Mouse (Mus musculus): ENCODE measurements around the gene Ctnna3.

GRCm38 (mm10) chr10:63712530-63712929, 282.6 kb downstream of the Ctnna3 start:
- TF ChIP-seq CEBPB (IDR thresholded peaks at IDR 0.05; ENCODE audit: insufficient read depth, poor library complexity, severe bottlenecking) = no peak
- TF ChIP-seq TCF12 (IDR thresholded peaks at IDR 0.05; ENCODE audit: insufficient read depth, poor library complexity, severe bottlenecking) = no peak
- TF ChIP-seq USF1 (IDR thresholded peaks at IDR 0.05; ENCODE audit: low read depth) = no peak
- no peak for TF ChIP-seq E2F4 (IDR thresholded peaks at IDR 0.05; ENCODE audit: insufficient read depth)
- no peak for TF ChIP-seq POLR2A (IDR thresholded peaks at IDR 0.05; ENCODE audit: insufficient read length, low read depth)
- TF ChIP-seq SRF (IDR thresholded peaks at IDR 0.05; ENCODE audit: control insufficient read depth, insufficient read length, low read depth) = no peak

Measured in myocyte (in vitro differentiated cells).